26 mouse cellular contexts compared by ENCODE assay signal in the genomic region with DNA sequence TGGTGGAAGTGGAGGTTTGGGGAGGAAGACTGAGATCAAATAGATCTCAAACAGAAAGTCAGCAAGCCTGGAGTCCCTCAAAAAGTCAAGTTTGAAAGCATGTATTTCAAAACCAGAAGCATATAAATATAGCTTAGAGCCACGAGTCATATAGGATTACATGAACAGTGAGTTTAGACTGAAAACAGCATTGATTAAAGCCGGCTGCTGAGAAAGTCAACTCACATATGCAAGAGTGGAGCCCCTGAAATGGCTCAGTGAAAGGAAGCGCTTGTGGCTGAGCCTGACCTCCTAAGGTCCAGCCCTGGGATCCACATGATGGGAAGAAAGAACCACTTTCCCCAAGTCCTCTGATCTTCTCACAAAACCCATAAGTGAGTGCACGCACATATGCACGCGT.
"Had no signal": no experiment of that assay in that cellular context is flagged by ENCODE, and none has a peak within 500 bp of the region (broad histone marks: within the 10 kb centered on the region; RNA-seq: fewer than 3 reads in every experiment).

No protein-coding gene starts in this region.

- ATAC-seq: hindbrain, embryonic 16.5 days; inflammation-experienced regulatory T-cells, adult 6 months; intestine, embryonic 15.5 days; intestine, postnatal 0 days; liver, embryonic 12.5 days had no signal

- H3K4me3 ChIP-seq: heart, embryonic 10.5 days; heart, embryonic 12.5 days; hindbrain, embryonic 10.5 days; hindbrain, embryonic 12.5 days; intestine, embryonic 15.5 days; layer of hippocampus, adult 2 months; limb, embryonic 13.5 days; limb, embryonic 15.5 days; liver, embryonic 12.5 days had no signal

- H3K9me3 ChIP-seq: heart, embryonic 10.5 days; heart, embryonic 12.5 days; hindbrain, embryonic 10.5 days; hindbrain, embryonic 12.5 days; intestine, embryonic 15.5 days; limb, embryonic 13.5 days; limb, embryonic 15.5 days; liver, embryonic 12.5 days had no signal

- H3K9ac ChIP-seq: heart, embryonic 12.5 days; hindbrain, embryonic 12.5 days; hindbrain, embryonic 14.5 days; intestine, embryonic 15.5 days; limb, embryonic 13.5 days; limb, embryonic 15.5 days; liver, embryonic 12.5 days; liver, embryonic 14.5 days had no signal

- H3K36me3 ChIP-seq: heart, embryonic 10.5 days; heart, embryonic 12.5 days; hindbrain, embryonic 10.5 days; hindbrain, embryonic 12.5 days; intestine, embryonic 15.5 days; limb, embryonic 13.5 days; limb, embryonic 15.5 days; liver, embryonic 12.5 days had no signal

- H3K27me3 ChIP-seq: heart, embryonic 12.5 days; hindbrain, embryonic 12.5 days; intestine, embryonic 15.5 days; limb, embryonic 13.5 days; limb, embryonic 15.5 days; liver, embryonic 12.5 days had no signal

- H3K4me1 ChIP-seq: intestine, embryonic 15.5 days; limb, embryonic 13.5 days; limb, embryonic 15.5 days had no signal

- H3K27ac ChIP-seq: heart, embryonic 10.5 days; hindbrain, embryonic 10.5 days; hindbrain, embryonic 12.5 days; hindbrain, embryonic 14.5 days; intestine, embryonic 15.5 days; layer of hippocampus, adult 2 months; limb, embryonic 13.5 days; limb, embryonic 15.5 days; liver, embryonic 12.5 days; liver, embryonic 14.5 days had no signal

- H3K4me2 ChIP-seq: heart, embryonic 12.5 days; hindbrain, embryonic 12.5 days; hindbrain, embryonic 14.5 days; intestine, embryonic 15.5 days; limb, embryonic 13.5 days; limb, embryonic 15.5 days; liver, embryonic 12.5 days had no signal

- DNase-seq: gastrocnemius, postnatal 14 days; gastrocnemius, postnatal 36 days; heart, adult 18-20 months; heart, postnatal 10 days; heart, postnatal 4 days; kidney, adult 18-20 months; kidney, adult 8-10 months; kidney, postnatal 10 days; kidney, postnatal 25 days; kidney, postnatal 4 days; layer of hippocampus, adult 9-11 months; layer of hippocampus, postnatal 36 days had no signal
